Mouse (Mus musculus): ENCODE data around the gene Sccpdh. TPM values are rescaled to one million over a fixed set of nuclear protein-coding genes. Genes with fewer than 3 reads are reported as not detected.

Sccpdh gene
- total and polyA plus RNA-seq, 3 experiments: 10.3 to 22.2 (median 18.9) TPM

- no peak for DNase-seq (ENCODE audit: extremely low read depth)
- H3K4me2 ChIP-seq (ENCODE audit: insufficient read depth, low read depth, poor library complexity, severe bottlenecking): peak overlapping the region; percentile 69
- H3K9me3 ChIP-seq (replicated peaks; ENCODE audit: low read length): no peaks in the 10 kb centered on the region
- H3K27ac ChIP-seq (ENCODE audit: insufficient read depth, low read depth): no peak overlapping the region
- H3K4me1 ChIP-seq (ENCODE audit: control insufficient read depth in 1 of 2, insufficient read depth in 2 of 2): peaks cover 2 to 5% of the 10 kb centered on the region in 2 experiments; a peak in 2 of 4 replicates
- H3K4me3 ChIP-seq (replicated peaks in 1 of 3; ENCODE audit: low read depth in 2 of 3, low read length in 2 of 3, poor library complexity in 1 of 3): peak overlapping the region; percentile 80 to 85 (median 81)
- dilution Hi-C loops (cut with MboI; ENCODE audit: extremely low pct_ligation_motif_present, extremely low pct_unique_long_range_greater_than_20kb, low sequenced_read_pairs) (no loop called here), in situ Hi-C loops (cut with MboI; ENCODE audit: low pct_ligation_motif_present, low pct_unique_long_range_greater_than_20kb, low sequenced_read_pairs) (no loop called here)
- peaks cover 20% of the 10 kb centered on the region for H3K27me3 ChIP-seq (replicated peaks)
- H3K36me3 ChIP-seq (replicated peaks in 1 of 2; ENCODE audit: control insufficient read depth in 1 of 2, insufficient read depth in 1 of 2, low read length in 1 of 2): peaks cover 2 to 6% of the 10 kb centered on the region in 2 experiments
- TF ChIP-seq NRF1 (IDR thresholded peaks at IDR 0.05; ENCODE audit: low read depth, low read length) (no peak), ETS1 (conservative IDR thresholded peaks at IDR 0.05; ENCODE audit: low read depth, low read length) (no peak), NELFE (IDR thresholded peaks at IDR 0.05; ENCODE audit: low read depth, low read length) (no peak), SMC3 (IDR thresholded peaks at IDR 0.05; ENCODE audit: low read depth, low read length) (no peak), ZC3H11A (IDR thresholded peaks at IDR 0.05; ENCODE audit: low read depth, low read length) (no peak), GABPA (IDR thresholded peaks at IDR 0.05; ENCODE audit: insufficient replicate concordance, low read depth, low read length) (no peak), PAX5 (IDR thresholded peaks at IDR 0.05; ENCODE audit: low read length) (no peak), SIN3A (IDR thresholded peaks at IDR 0.05; ENCODE audit: low read length) (no peak), CTCF (conservative IDR thresholded peaks at IDR 0.05 in 1 of 2, IDR thresholded peaks at IDR 0.05 in 1 of 2; ENCODE audit: low read depth in 2 of 2, low read length in 2 of 2) (no peak; a peak in 1 of 4 replicates), HCFC1 (IDR thresholded peaks at IDR 0.05; ENCODE audit: low read depth, low read length) (no peak), MXI1 (IDR thresholded peaks at IDR 0.05; ENCODE audit: low read depth, low read length) (peak; percentile 45; the same call in 1 of the 2 replicates), CHD1 (IDR thresholded peaks at IDR 0.05; ENCODE audit: low read depth, low read length) (no peak), USF2 (conservative IDR thresholded peaks at IDR 0.05; ENCODE audit: low read depth, low read length) (no peak), JUND (conservative IDR thresholded peaks at IDR 0.05; ENCODE audit: low read depth, low read length) (no peak), POLR2A (IDR thresholded peaks at IDR 0.05; ENCODE audit: low read depth, low read length) (no peak), POLR2AphosphoS2 (IDR thresholded peaks at IDR 0.05; ENCODE audit: low read depth, low read length) (no peak), ZKSCAN1 (IDR thresholded peaks at IDR 0.05; ENCODE audit: borderline replicate concordance, low read depth, low read length) (no peak), MYC (IDR thresholded peaks at IDR 0.05; ENCODE audit: low read depth, low read length) (peak; percentile 51; the same call in 1 of the 2 replicates), TBP (conservative IDR thresholded peaks at IDR 0.05; ENCODE audit: low read depth, low read length) (0 out of 2 replicates have a peak, but pooled peaks have one; percentile 17), ZMIZ1 (IDR thresholded peaks at IDR 0.05; ENCODE audit: low read depth, low read length) (no peak), MAX (IDR thresholded peaks at IDR 0.05; ENCODE audit: low read length) (peak; percentile 58), UBTF (IDR thresholded peaks at IDR 0.05; ENCODE audit: low read depth, low read length) (no peak), ZNF384 (IDR thresholded peaks at IDR 0.05; ENCODE audit: low read depth, low read length) (no peak), MEF2A (IDR thresholded peaks at IDR 0.05; ENCODE audit: borderline replicate concordance, low read depth, low read length) (no peak), TCF12 (IDR thresholded peaks at IDR 0.05; ENCODE audit: low read depth, low read length) (no peak)
- H3K9ac ChIP-seq (ENCODE audit: insufficient read depth, low read depth): peak overlapping the region; percentile 75
- H3K79me2 ChIP-seq (replicated peaks; ENCODE audit: control insufficient read depth, extremely low read depth, insufficient read depth, poor library complexity, severe bottlenecking): no peaks in the 10 kb centered on the region; the same call in 1 of the 2 replicates
Observed at GRCm38 (mm10) chr1:179668836-179669537, 977 bp downstream of the Sccpdh start.

All from CH12.LX (cell line).